Comparison of ENCODE assay signal across 9 mouse cellular contexts in the genomic region with DNA sequence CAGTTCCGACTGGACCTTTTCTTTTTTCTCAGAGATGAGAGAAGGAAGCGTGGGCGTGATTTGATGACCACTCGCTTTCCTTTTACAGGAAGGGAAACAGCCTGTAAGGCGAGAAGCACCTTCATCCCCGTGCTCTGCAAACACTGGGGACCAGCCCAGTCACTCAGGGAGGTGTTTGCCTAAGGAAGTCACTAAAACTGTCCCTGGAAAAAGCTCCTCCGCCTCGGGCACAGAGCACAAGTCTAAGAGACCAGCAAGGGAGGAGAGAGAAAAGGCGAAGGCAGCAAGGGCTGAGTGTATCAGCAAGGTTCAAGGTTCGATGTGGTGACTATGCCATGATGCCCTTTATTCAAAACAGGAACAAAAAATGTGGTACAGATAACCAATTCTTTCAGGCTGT. TPM values are rescaled to one million over a fixed set of nuclear protein-coding genes. Genes with fewer than 3 reads are reported as not detected.
DNase-seq lines count a peak whose midpoint lies in the region; ATAC-seq and TF ChIP-seq lines count a peak whose summit lies in the region.
"Had no signal": no experiment of that assay in that cellular context is flagged by ENCODE, and none has a peak within 500 bp of the region (broad histone marks: within the 10 kb centered on the region; RNA-seq: fewer than 3 reads in every experiment).

No protein-coding gene starts in this region.

- no peak for TF ChIP-seq CTCF in olfactory bulb, adult 2 months (IDR thresholded peaks at IDR 0.05; ENCODE audit: insufficient read depth, low read depth, low read length)

- 27% methylated on average over 10 of the region's 10 CpGs for WGBS in lung, embryonic 15.5 days
- WGBS in limb, embryonic 12.5 days, result 20% methylated on average over 10 of the region's 10 CpGs
- WGBS in olfactory bulb, adult 2 months, result 59% methylated on average over 10 of the region's 10 CpGs

- DNase-seq in adrenal gland, postnatal 36 days, result peak; percentile 33 to 46
- DNase-seq in adrenal gland, postnatal 10 days, result no peak
- no peak for DNase-seq in lung, postnatal 25 days (ENCODE audit: low spot score)
- DNase-seq in kidney, adult 18-20 months, result no peak

- H3K27me3 ChIP-seq in lung, embryonic 15.5 days, result no peaks in the 10 kb centered on the region
- H3K27me3 ChIP-seq in limb, embryonic 12.5 days, result no peaks in the 10 kb centered on the region

- no peaks in the 10 kb centered on the region for H3K9me3 ChIP-seq in lung, embryonic 15.5 days
- no peaks in the 10 kb centered on the region for H3K9me3 ChIP-seq in limb, embryonic 12.5 days

- no peaks in the 10 kb centered on the region for H3K36me3 ChIP-seq in lung, embryonic 15.5 days
- H3K36me3 ChIP-seq in limb, embryonic 12.5 days, result no peaks in the 10 kb centered on the region

- no peak for TF ChIP-seq POLR2A in olfactory bulb, adult 2 months (IDR thresholded peaks at IDR 0.05; ENCODE audit: insufficient read depth, low read depth, low read length)

- H3K4me3 ChIP-seq in lung, embryonic 15.5 days, result no peak overlapping the region; the same call in 1 of the 2 replicates
- no peak overlapping the region for H3K4me3 ChIP-seq in limb, embryonic 12.5 days (replicated peaks)
- H3K4me3 ChIP-seq in olfactory bulb, adult 2 months (ENCODE audit: insufficient read depth, low read depth, low read length), result no peak overlapping the region
- H3K4me3 ChIP-seq: erythroblast, embryonic 14.5 days had no signal

- no peak overlapping the region for H3K9ac ChIP-seq in lung, embryonic 15.5 days
- 0 out of 2 replicates have a peak overlapping the region, but pooled peaks have one; percentile 12 for H3K9ac ChIP-seq in limb, embryonic 12.5 days (replicated peaks)

- H3K4me2 ChIP-seq in lung, embryonic 15.5 days, result peak overlapping the region; percentile 45
- H3K4me2 ChIP-seq in limb, embryonic 12.5 days, result peak overlapping the region; percentile 43

- peak overlapping the region; percentile 24; the same call in 1 of the 2 replicates for H3K27ac ChIP-seq in lung, embryonic 15.5 days
- no peak overlapping the region for H3K27ac ChIP-seq in limb, embryonic 12.5 days
- H3K27ac ChIP-seq in olfactory bulb, adult 2 months (ENCODE audit: insufficient read depth, low read depth, low read length), result peak overlapping the region; percentile 77

- no peak for ATAC-seq in lung, embryonic 15.5 days (ENCODE audit: borderline replicate concordance, extremely low read depth, low FRiP score, low TSS enrichment)
- no peak for ATAC-seq in limb, embryonic 12.5 days (ENCODE audit: insufficient number of reproducible peaks, insufficient read depth, low FRiP score, low TSS enrichment, low read depth)
- no peak for ATAC-seq in monocyte, adult 5-6 weeks (replicated peaks; ENCODE audit: insufficient number of reproducible peaks, low FRiP score, low TSS enrichment, poor library complexity, severe bottlenecking)

- peaks cover 41% of the 10 kb centered on the region for H3K4me1 ChIP-seq in lung, embryonic 15.5 days
- peaks cover 37% of the 10 kb centered on the region for H3K4me1 ChIP-seq in limb, embryonic 12.5 days (replicated peaks)
- H3K4me1 ChIP-seq in olfactory bulb, adult 2 months (ENCODE audit: control insufficient read depth, insufficient read depth, low read length), result peaks cover 30% of the 10 kb centered on the region

RNA-seq across cellular contexts. Expression of a gene that starts 35.8 kb away (rescaled TPM):
- total RNA-seq in adrenal gland, postnatal 36 days (2021), result 10 to 100 TPM; 63.8 to 79.7 TPM
- 10 to 100 TPM; 50.2 to 69.4 TPM for total RNA-seq in adrenal gland, postnatal 10 days (2021)
- 19.3 and 19.4 TPM in 2 replicates for polyA plus RNA-seq in lung, embryonic 15.5 days (2015; fragmentation: Nextera tagmentation; extraction: Ambion mirVana)
- polyA plus RNA-seq in limb, embryonic 12.5 days (2016; fragmentation: Nextera tagmentation; extraction: Ambion mirVana), result 18.5 and 21.2 TPM in 2 replicates
- not detected in 2 replicates for polyA plus RNA-seq in olfactory bulb, adult 2 months (2012; ENCODE audit: insufficient read depth, insufficient read length, low replicate concordance, missing spikeins)
- 5.1 to 21.6 TPM (median 5.4 TPM) in 3 replicates for total RNA-seq in monocyte, adult 5-6 weeks (2017)
- polyA plus RNA-seq: erythroblast, embryonic 14.5 days had no signal

Comparison
In these comparisons a context has a peak if more than half of its experiments do, and no peak if none do; other contexts are left out.
1. DNase-seq: peak in adrenal gland, postnatal 36 days (2 of 2); none in adrenal gland, postnatal 10 days (single experiment), lung, postnatal 25 days (single experiment) and kidney, adult 18-20 months (single experiment).